Mouse (Mus musculus): Measurements from ENCODE around the gene 4930452B06Rik.

GRCm38 (mm10) chr14:8610108-8610507, 55.9 kb downstream of the 4930452B06Rik start:
- TF ChIP-seq POLR2A (IDR thresholded peaks at IDR 0.05; ENCODE audit: low read depth, low read length) (no peak), CTCF (IDR thresholded peaks at IDR 0.05; ENCODE audit: extremely low read depth, insufficient read depth, insufficient read length, insufficient replicate concordance) (no peak)

Measured in spleen, adult 2 months (tissue).